ENCODE assay signal across 32 mouse cellular contexts in the genomic region with DNA sequence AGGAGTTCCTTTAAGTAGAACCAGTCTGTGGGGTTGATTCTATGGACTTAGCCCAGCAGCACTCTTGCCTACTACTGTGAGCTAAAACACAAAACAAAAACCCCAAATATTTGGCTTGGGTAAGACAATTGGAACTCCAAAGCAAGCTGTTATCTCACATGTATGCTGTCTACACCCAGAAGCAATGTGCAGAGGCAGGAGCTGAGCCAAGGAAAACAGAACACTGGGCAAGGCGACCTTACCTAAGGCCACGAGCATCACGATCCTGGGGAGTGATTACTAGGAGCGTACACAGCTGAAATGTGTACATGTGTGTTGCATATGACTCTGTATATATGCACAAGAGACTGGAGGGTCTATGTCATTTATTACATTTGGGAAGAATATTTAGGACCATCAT. TPM values are rescaled to one million over a fixed set of nuclear protein-coding genes. Genes with fewer than 3 reads are reported as not detected.
DNase-seq lines count a peak whose midpoint lies in the region; ATAC-seq lines count a peak whose summit lies in the region.
"Had no signal": no experiment of that assay in that cellular context is flagged by ENCODE, and none has a peak within 500 bp of the region (broad histone marks: within the 10 kb centered on the region; RNA-seq: fewer than 3 reads in every experiment).

No protein-coding gene starts in this region.

- peaks cover 5% of the 10 kb centered on the region; the same call in 1 of the 2 replicates for H3K9me3 ChIP-seq in liver, embryonic 12.5 days (replicated peaks)
- no peaks in the 10 kb centered on the region for H3K9me3 ChIP-seq in liver, embryonic 15.5 days (replicated peaks)
- H3K9me3 ChIP-seq in forebrain, embryonic 14.5 days (replicated peaks; ENCODE audit: control insufficient read depth, low read length): no peaks in the 10 kb centered on the region
- H3K9me3 ChIP-seq: embryonic facial prominence, embryonic 12.5 days; embryonic facial prominence, embryonic 15.5 days; forebrain, embryonic 12.5 days; hindbrain, embryonic 12.5 days; hindbrain, embryonic 15.5 days had no signal

- H3K27ac ChIP-seq in liver, embryonic 12.5 days: peak overlapping the region; percentile 94
- H3K27ac ChIP-seq in liver, embryonic 15.5 days (replicated peaks): peak overlapping the region; percentile 93
- no peak overlapping the region for H3K27ac ChIP-seq in forebrain, embryonic 14.5 days (ENCODE audit: low read depth, low read length)
- H3K27ac ChIP-seq: embryonic facial prominence, embryonic 12.5 days; embryonic facial prominence, embryonic 15.5 days; forebrain, embryonic 12.5 days; hindbrain, embryonic 12.5 days; hindbrain, embryonic 15.5 days had no signal

- H3K4me1 ChIP-seq in liver, embryonic 12.5 days: peaks cover 77% of the 10 kb centered on the region
- peaks cover 82% of the 10 kb centered on the region for H3K4me1 ChIP-seq in liver, embryonic 15.5 days (replicated peaks)
- H3K4me1 ChIP-seq in forebrain, embryonic 14.5 days (ENCODE audit: control insufficient read depth, insufficient read depth, low read length): peaks cover 5% of the 10 kb centered on the region; the same call in 1 of the 2 replicates

- ATAC-seq in liver, embryonic 12.5 days: no peak
- ATAC-seq in liver, embryonic 15.5 days (ENCODE audit: insufficient read depth): no peak
- ATAC-seq in forebrain, embryonic 14.5 days: no peak
- ATAC-seq: forebrain, embryonic 16.5 days had no signal

- no peaks in the 10 kb centered on the region for H3K36me3 ChIP-seq in liver, embryonic 12.5 days
- no peaks in the 10 kb centered on the region for H3K36me3 ChIP-seq in liver, embryonic 15.5 days (replicated peaks)
- no peaks in the 10 kb centered on the region for H3K36me3 ChIP-seq in forebrain, embryonic 14.5 days (ENCODE audit: control insufficient read depth, insufficient read depth, low read length)
- H3K36me3 ChIP-seq: embryonic facial prominence, embryonic 12.5 days; embryonic facial prominence, embryonic 15.5 days; forebrain, embryonic 12.5 days; G1E; hindbrain, embryonic 12.5 days; hindbrain, embryonic 15.5 days had no signal

- peak; percentile 11 for DNase-seq in 3T3-L1 (ENCODE audit: low read depth, low spot score)
- peak; percentile 57 for DNase-seq in liver
- DNase-seq in layer of hippocampus, adult 18-20 months (ENCODE audit: low spot score in 2 of 2): no peak
- no peak for DNase-seq in adrenal gland, postnatal 4 days (ENCODE audit: low spot score in 2 of 2)
- DNase-seq in forebrain, embryonic 14.5 days (ENCODE audit: low spot score): no peak
- DNase-seq in left cerebral cortex, postnatal 14 days (ENCODE audit: low spot score in 2 of 2): no peak
- DNase-seq: adrenal gland, adult 2 months; adrenal gland, postnatal 14 days; B cell, adult 2 months; cerebellum, adult 18-20 months; cerebellum, adult 9-10 months; cerebellum, postnatal 14 days; gastrocnemius, postnatal 14 days; heart, adult 11 months had no signal

- H3K4me2 ChIP-seq in liver, embryonic 12.5 days: peak overlapping the region; percentile 63; the same call in 1 of the 2 replicates
- H3K4me2 ChIP-seq in liver, embryonic 15.5 days: peak overlapping the region; percentile 61
- H3K4me2 ChIP-seq in forebrain, embryonic 14.5 days (ENCODE audit: low read length): no peak overlapping the region
- H3K4me2 ChIP-seq: embryonic facial prominence, embryonic 12.5 days; embryonic facial prominence, embryonic 15.5 days; forebrain, embryonic 12.5 days; heart, embryonic 11.5 days; hindbrain, embryonic 12.5 days; hindbrain, embryonic 15.5 days had no signal

- intact Hi-C loops in left cerebral cortex, postnatal 14 days (cut with DNase I): no loop called here

- 61% methylated on average over 4 of the region's 4 CpGs for WGBS in liver, embryonic 12.5 days (ENCODE audit: insufficient replicate concordance)
- WGBS in liver, embryonic 15.5 days (ENCODE audit: insufficient replicate concordance): 52% methylated on average over 4 of the region's 4 CpGs
- WGBS in forebrain, embryonic 14.5 days: 80% methylated on average over 4 of the region's 4 CpGs

- peak overlapping the region; percentile 46 for H3K9ac ChIP-seq in liver, embryonic 12.5 days
- H3K9ac ChIP-seq in liver, embryonic 15.5 days: peak overlapping the region; percentile 33; the same call in 1 of the 2 replicates
- no peak overlapping the region for H3K9ac ChIP-seq in forebrain, embryonic 14.5 days (ENCODE audit: low read length)
- H3K9ac ChIP-seq: embryonic facial prominence, embryonic 12.5 days; embryonic facial prominence, embryonic 15.5 days; forebrain, embryonic 12.5 days; hindbrain, embryonic 12.5 days; hindbrain, embryonic 15.5 days had no signal

- H3K27me3 ChIP-seq in liver, embryonic 12.5 days (replicated peaks): no peaks in the 10 kb centered on the region
- H3K27me3 ChIP-seq in liver, embryonic 15.5 days: no peaks in the 10 kb centered on the region
- 0 out of 2 replicates have a peak, but pooled peaks cover under 1% of the 10 kb centered on the region for H3K27me3 ChIP-seq in forebrain, embryonic 14.5 days (replicated peaks; ENCODE audit: control insufficient read depth, insufficient read depth, low read length)
- H3K27me3 ChIP-seq: embryonic facial prominence, embryonic 12.5 days; embryonic facial prominence, embryonic 15.5 days had no signal

- H3K4me3 ChIP-seq in liver, embryonic 12.5 days: no peak overlapping the region
- no peak overlapping the region for H3K4me3 ChIP-seq in liver, embryonic 15.5 days (replicated peaks)
- H3K4me3 ChIP-seq in forebrain, embryonic 14.5 days (ENCODE audit: low read depth, low read length): no peak overlapping the region
- H3K4me3 ChIP-seq: embryonic facial prominence, embryonic 12.5 days; embryonic facial prominence, embryonic 15.5 days; forebrain, embryonic 12.5 days; hindbrain, embryonic 12.5 days; hindbrain, embryonic 15.5 days had no signal

RNA-seq across cellular contexts. Expression of gene Tmem9, which starts 5.6 kb away (rescaled TPM):
- polyA plus RNA-seq in liver, embryonic 12.5 days (2016; fragmentation: Nextera tagmentation; extraction: Ambion mirVana): 95.0 and 103 TPM in 2 replicates
- polyA plus RNA-seq in liver, embryonic 15.5 days (2015; fragmentation: Nextera tagmentation; extraction: Ambion mirVana): 81.4 and 95.3 TPM in 2 replicates
- total RNA-seq in layer of hippocampus, adult 18-20 months (2021): 10 to 100 TPM; 64.0 to 64.2 TPM
- total RNA-seq in adrenal gland, postnatal 4 days (2021): 10 to 100 TPM; 68.3 to 69.2 TPM
- 129 and 143 TPM in 2 replicates for polyA plus RNA-seq in forebrain, embryonic 14.5 days (2014; fragmentation: Nextera tagmentation; extraction: Ambion mirVana)
- total RNA-seq in left cerebral cortex, postnatal 14 days (2021): 10 to 100 TPM; 73.0 to 78.7 TPM

RNA-seq across cellular contexts. Expression of gene Igfn1, which starts 7.4 kb away (rescaled TPM):
- polyA plus RNA-seq in liver, embryonic 12.5 days (2016; fragmentation: Nextera tagmentation; extraction: Ambion mirVana): not detected in 2 replicates
- not detected in 2 replicates for polyA plus RNA-seq in liver, embryonic 15.5 days (2015; fragmentation: Nextera tagmentation; extraction: Ambion mirVana)
- under 1 TPM; 0.23 to 0.59 TPM for total RNA-seq in layer of hippocampus, adult 18-20 months (2021)
- 1 to 10 TPM in 1 of 2 experiments, under 1 TPM in 1; 0.28 to 2.4 TPM for total RNA-seq in adrenal gland, postnatal 4 days (2021)
- polyA plus RNA-seq in forebrain, embryonic 14.5 days (2014; fragmentation: Nextera tagmentation; extraction: Ambion mirVana): not detected in 2 replicates
- 1 to 10 TPM; 1.8 to 2.9 TPM for total RNA-seq in left cerebral cortex, postnatal 14 days (2021)
- total RNA-seq: adrenal gland, postnatal 14 days; CH12.LX; hematopoietic stem cell, adult 5-6 weeks had no signal
- polyA plus RNA-seq: forebrain, embryonic 12.5 days; forebrain, embryonic 16.5 days; hindbrain, embryonic 12.5 days had no signal

RNA-seq across cellular contexts. Expression of gene Ascl5, which starts 37.1 kb away (rescaled TPM):
- polyA plus RNA-seq in liver, embryonic 12.5 days (2016; fragmentation: Nextera tagmentation; extraction: Ambion mirVana): not detected in 2 replicates
- polyA plus RNA-seq in liver, embryonic 15.5 days (2015; fragmentation: Nextera tagmentation; extraction: Ambion mirVana): not detected in 2 replicates
- total RNA-seq in layer of hippocampus, adult 18-20 months (2021): not detected
- not detected for total RNA-seq in adrenal gland, postnatal 4 days (2021)
- polyA plus RNA-seq in forebrain, embryonic 14.5 days (2014; fragmentation: Nextera tagmentation; extraction: Ambion mirVana): not detected in 2 replicates
- total RNA-seq in left cerebral cortex, postnatal 14 days (2021): 1 to 10 TPM in 1 of 2 experiments, under 1 TPM in 1; 0.66 to 2.1 TPM
- total RNA-seq: adrenal gland, adult 2 months; adrenal gland, postnatal 14 days; CH12.LX; G1E; gastrocnemius, adult 18-20 months; gastrocnemius, postnatal 14 days; gastrocnemius, postnatal 4 days; heart, adult 8-10 months; heart, postnatal 25 days; hematopoietic stem cell, adult 5-6 weeks had no signal
- polyA plus RNA-seq: adrenal gland, adult 2 months; forebrain, embryonic 12.5 days; forebrain, embryonic 16.5 days; G1E; heart, embryonic 11.5 days; heart, embryonic 14.5 days; heart, postnatal 0 days; hindbrain, embryonic 12.5 days had no signal

RNA-seq across cellular contexts. Expression of gene Cacna1s, which starts 39.0 kb away (rescaled TPM):
- 0.08 and 0.20 TPM in 2 replicates for polyA plus RNA-seq in liver, embryonic 12.5 days (2016; fragmentation: Nextera tagmentation; extraction: Ambion mirVana)
- polyA plus RNA-seq in liver, embryonic 15.5 days (2015; fragmentation: Nextera tagmentation; extraction: Ambion mirVana): 0.36 and 0.52 TPM in 2 replicates
- 1 to 10 TPM in 1 of 2 experiments, under 1 TPM in 1; 0.91 to 1.1 TPM for total RNA-seq in layer of hippocampus, adult 18-20 months (2021)
- 1 to 10 TPM; 6.0 to 9.7 TPM for total RNA-seq in adrenal gland, postnatal 4 days (2021)
- 0.08 and 0.46 TPM in 2 replicates for polyA plus RNA-seq in forebrain, embryonic 14.5 days (2014; fragmentation: Nextera tagmentation; extraction: Ambion mirVana)
- total RNA-seq in left cerebral cortex, postnatal 14 days (2021): 1 to 10 TPM; 1.0 to 1.1 TPM
- polyA plus RNA-seq: G1E had no signal

Comparison
In these comparisons a context has a peak if more than half of its experiments do, and no peak if none do; other contexts are left out.
1. DNase-seq: peak in 3T3-L1 (single experiment) and liver (single experiment); none in layer of hippocampus, adult 18-20 months (0 of 2), adrenal gland, postnatal 4 days (0 of 2), forebrain, embryonic 14.5 days (single experiment) and left cerebral cortex, postnatal 14 days (0 of 2).